ENCODE assay signal across 15 mouse cellular contexts in the genomic region with DNA sequence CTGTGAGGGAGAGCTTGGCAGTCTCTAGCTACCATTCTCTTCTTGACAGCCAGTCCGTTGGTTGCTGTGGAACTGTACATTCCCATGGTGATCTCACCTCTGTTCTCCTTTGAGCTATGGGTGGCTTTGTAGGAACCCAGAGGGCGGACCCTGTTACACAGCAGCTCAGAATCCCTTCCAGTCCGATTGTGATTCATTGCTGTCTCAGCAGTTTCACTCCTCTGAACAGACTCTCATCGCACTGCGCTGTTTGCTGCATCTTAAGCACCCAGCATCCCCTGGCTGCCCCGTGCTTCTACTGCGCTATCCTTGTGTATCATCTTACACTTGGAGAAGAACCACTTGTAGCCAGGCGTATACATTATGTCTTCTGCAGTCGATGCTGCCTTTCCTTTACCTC. TPM values are rescaled to one million over a fixed set of nuclear protein-coding genes. Genes with fewer than 3 reads are reported as not detected.
"Had no signal": no experiment of that assay in that cellular context is flagged by ENCODE, and none has a peak within 500 bp of the region (broad histone marks: within the 10 kb centered on the region; RNA-seq: fewer than 3 reads in every experiment).

No protein-coding gene starts in this region.

- H3K27ac ChIP-seq: kidney, embryonic 15.5 days; left cerebral cortex, adult 2 months; limb, embryonic 10.5 days; liver, embryonic 15.5 days; midbrain, embryonic 15.5 days had no signal

- H3K4me2 ChIP-seq: kidney, embryonic 15.5 days; liver, embryonic 11.5 days; liver, embryonic 15.5 days; midbrain, embryonic 15.5 days had no signal

- ATAC-seq: lung, postnatal 0 days; midbrain, embryonic 15.5 days had no signal

- H3K36me3 ChIP-seq: kidney, embryonic 15.5 days; liver, embryonic 15.5 days; midbrain, embryonic 15.5 days had no signal

- H3K4me1 ChIP-seq: kidney, embryonic 15.5 days; limb, embryonic 10.5 days; liver, embryonic 15.5 days; midbrain, embryonic 15.5 days had no signal

- H3K9me3 ChIP-seq: kidney, embryonic 15.5 days; limb, embryonic 10.5 days; liver, embryonic 15.5 days; midbrain, embryonic 15.5 days had no signal

- DNase-seq: kidney, adult 2 months; kidney, postnatal 14 days; lung, adult 2 months; lung, postnatal 36 days; retina, postnatal 1 day; right cerebral cortex, postnatal 4 days; spleen, adult 18-20 months; thymus, postnatal 36 days had no signal

- H3K9ac ChIP-seq: kidney, embryonic 15.5 days; liver, embryonic 15.5 days; midbrain, embryonic 15.5 days had no signal

- H3K27me3 ChIP-seq: kidney, embryonic 15.5 days; liver, embryonic 15.5 days; midbrain, embryonic 15.5 days had no signal

- H3K4me3 ChIP-seq: kidney, embryonic 15.5 days; left cerebral cortex, adult 2 months; limb, embryonic 10.5 days; liver, embryonic 15.5 days; midbrain, embryonic 15.5 days had no signal

RNA-seq across cellular contexts. Expression of a gene that starts 1.6 kb away (rescaled TPM):
- polyA plus RNA-seq: lung, postnatal 0 days had no signal
